Mouse (Mus musculus) intestine, embryonic 14.5 days (tissue): ENCODE measurements at regions not wholly inside any gene's neighbourhood (a gene's known extent, or its start where the extent isn't known, plus 50 kb on each side); places are given as distances from the start of the nearest gene placed in this dataset.

Source experiments
- ATAC-seq: fragments of 200-750 bp; cut with Nextera tagmentation; replicated peaks from 2 replicates; pipeline ENCODE4 v1.8.0; 2017; ENCODE audit warnings: low read depth, moderate number of reproducible peaks, moderate TSS enrichment, moderate library complexity; ENCODE audit not compliant: low FRiP score, low TSS enrichment
- DNase-seq: peaks from one replicate; pipeline ENCODE4 v3.0.0-alpha.2; 2018; ENCODE audit warnings: low spot score
- H3K27ac ChIP-seq: fragments of 300-500 bp; sonication (generic); 2 replicates; pipeline ENCODE4 v1.5.1; 2014; ENCODE audit warnings: low read depth, mild to moderate bottlenecking, control low read depth
- H3K27me3 ChIP-seq: fragments of 300-500 bp; sonication (generic); replicated peaks from 2 replicates; pipeline ENCODE4 v1.6.1; 2014; ENCODE audit warnings: low read length, control low read depth; ENCODE audit not compliant: control insufficient read depth, insufficient read depth
- H3K36me3 ChIP-seq: fragments of 300-500 bp; sonication (generic); 2 replicates; pipeline ENCODE4 v1.6.1; 2014; ENCODE audit warnings: low read length, control low read depth; ENCODE audit not compliant: control insufficient read depth, insufficient read depth
- H3K4me1 ChIP-seq: fragments of 300-500 bp; sonication (generic); replicated peaks from 2 replicates; pipeline ENCODE4 v1.6.1; 2014; ENCODE audit warnings: low read length, control low read depth, mixed read lengths; ENCODE audit not compliant: control insufficient read depth, insufficient read depth
- H3K4me2 ChIP-seq: fragments of 300-500 bp; sonication (generic); 2 replicates; pipeline ENCODE4 v1.6.1; 2014; ENCODE audit warnings: low read length
- H3K4me3 ChIP-seq: fragments of 300-500 bp; sonication (generic); 2 replicates; pipeline ENCODE4 v1.5.1; 2014; ENCODE audit warnings: low read depth, low read length, control low read depth, mixed read lengths
- H3K9ac ChIP-seq: fragments of 300-500 bp; sonication (generic); 2 replicates; pipeline ENCODE4 v1.6.1; 2014; ENCODE audit warnings: mild to moderate bottlenecking, low read length
- H3K9me3 ChIP-seq: fragments of 300-500 bp; sonication (generic); 2 replicates; pipeline ENCODE4 v1.6.1; 2016; ENCODE audit warnings: low read length, control low read depth; ENCODE audit not compliant: control insufficient read depth
- WGBS: fragments of 180-500 bp; shearing (Covaris S2); extraction: QIAGEN DNeasy Blood & Tissue Kit; methylation state at CpG from one replicate; pipeline ENCODE4 v1.1.7; 2014; 5-methylcytosine and 5-hydroxymethylcytosine counted together

DNA sequence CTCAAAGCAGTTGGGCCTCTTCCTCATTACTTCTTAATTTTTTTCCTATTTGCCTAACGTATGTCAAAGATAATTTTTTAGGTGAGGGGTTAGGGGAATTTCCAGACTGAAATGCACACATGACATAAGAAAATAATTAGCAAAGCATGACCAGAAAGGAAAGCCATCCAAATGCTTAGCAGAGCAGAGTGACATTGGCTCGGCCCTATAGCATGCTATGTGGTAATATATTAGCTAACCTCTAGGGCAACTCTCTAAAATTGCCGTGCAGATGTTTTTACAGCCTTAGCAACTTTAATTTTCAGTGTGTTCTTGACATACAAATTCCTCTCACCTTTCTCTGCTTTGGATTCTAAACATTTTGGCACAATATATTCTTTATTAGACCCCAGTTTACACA is 421.2 kb upstream of the Fam92a start:
- Histone ChIP-seq H3K9me3 (no peaks in the 10 kb centered on the region), H3K36me3 (no peaks in the 10 kb centered on the region), H3K4me2 (no peak overlapping the region), H3K27me3 (no peaks in the 10 kb centered on the region), H3K4me1 (no peaks in the 10 kb centered on the region), H3K9ac (no peak overlapping the region), H3K4me3 (no peak overlapping the region), H3K27ac (no peak overlapping the region)
- no peak for ATAC-seq
- WGBS, result 66% methylated on average over 3 of the region's 3 CpGs
- DNase-seq, result no peak

DNA sequence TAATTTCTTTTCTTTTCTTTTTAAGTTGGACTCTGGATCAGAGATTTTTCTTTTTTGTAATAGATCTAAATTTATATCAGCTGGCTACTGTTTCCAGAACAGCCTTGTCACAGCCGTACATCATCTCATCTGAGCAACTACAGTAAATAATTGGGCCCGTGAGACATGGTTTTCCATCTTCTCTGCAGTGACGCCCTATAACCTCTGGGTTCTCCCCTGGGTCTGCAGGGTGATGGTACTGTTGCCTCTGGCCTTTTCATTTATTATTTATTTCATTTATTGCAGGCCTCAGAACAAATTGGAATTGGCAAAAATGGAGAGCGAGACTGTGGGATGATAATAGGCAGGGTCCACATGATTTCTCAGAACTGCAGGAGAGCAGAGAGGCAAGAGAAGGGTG is 406.3 kb upstream of the Fam92a start:
- H3K27ac ChIP-seq, result no peak overlapping the region
- ATAC-seq (no peak), DNase-seq (no peak)
- WGBS, result 87% methylated on average over 4 of the region's 4 CpGs
- no peaks in the 10 kb centered on the region for H3K36me3 ChIP-seq
- no peak overlapping the region for H3K9ac ChIP-seq
- H3K4me1 ChIP-seq, result no peaks in the 10 kb centered on the region
- no peaks in the 10 kb centered on the region for H3K27me3 ChIP-seq
- H3K9me3 ChIP-seq, result no peaks in the 10 kb centered on the region
- no peak overlapping the region for H3K4me2 ChIP-seq
- no peak overlapping the region for H3K4me3 ChIP-seq

DNA sequence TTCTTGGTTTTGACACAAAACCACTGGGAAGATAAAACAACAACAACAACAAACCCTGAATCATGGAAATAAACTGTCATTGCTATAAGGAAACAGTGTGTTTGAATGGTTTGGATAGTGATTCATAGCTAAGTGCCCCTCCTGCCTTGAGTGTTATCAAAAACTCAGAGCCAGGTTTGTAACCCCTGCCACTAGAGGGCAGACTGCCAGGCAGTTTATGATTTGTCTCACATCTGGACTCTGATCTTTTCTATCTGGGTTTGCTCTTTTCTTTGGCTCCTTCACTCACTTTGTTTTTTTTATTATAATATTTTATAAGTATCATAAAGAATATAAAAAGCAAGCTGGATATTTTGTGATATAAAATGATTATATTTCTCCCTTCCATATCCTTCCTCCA is 400.1 kb upstream of the Fam92a start:
- Histone ChIP-seq H3K9me3 (no peaks in the 10 kb centered on the region), H3K4me1 (no peaks in the 10 kb centered on the region), H3K27ac (no peak overlapping the region), H3K4me3 (no peak overlapping the region), H3K9ac (no peak overlapping the region), H3K36me3 (no peaks in the 10 kb centered on the region), H3K27me3 (no peaks in the 10 kb centered on the region), H3K4me2 (no peak overlapping the region)
- ATAC-seq (no peak), DNase-seq (no peak)

DNA sequence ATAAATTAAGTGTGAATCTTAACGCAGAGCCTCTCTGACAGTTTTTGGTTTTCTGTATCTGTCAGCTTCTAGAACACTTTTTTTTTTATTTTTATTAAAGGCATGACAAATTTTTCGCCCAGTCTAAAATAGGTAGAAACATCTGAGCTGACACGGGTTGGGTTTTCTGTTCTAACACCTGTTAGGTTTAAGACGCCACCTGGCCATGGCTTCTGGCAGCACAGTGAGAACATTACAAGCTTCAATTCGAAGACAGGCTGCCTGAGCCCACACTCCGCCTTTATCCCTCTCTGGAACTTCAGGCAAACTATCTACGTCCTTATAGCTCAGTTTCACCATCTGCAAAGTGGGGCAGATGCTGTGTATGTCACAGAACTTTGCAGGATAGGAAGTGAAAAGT is 398.9 kb upstream of the Fam92a start:
- no peak overlapping the region for H3K4me3 ChIP-seq
- ATAC-seq, result no peak
- H3K27me3 ChIP-seq, result no peaks in the 10 kb centered on the region
- no peaks in the 10 kb centered on the region for H3K4me1 ChIP-seq
- H3K9me3 ChIP-seq, result no peaks in the 10 kb centered on the region
- 84% methylated on average over 7 of the region's 7 CpGs for WGBS
- no peak overlapping the region for H3K4me2 ChIP-seq
- no peak overlapping the region for H3K9ac ChIP-seq
- no peak for DNase-seq
- H3K27ac ChIP-seq, result no peak overlapping the region
- no peaks in the 10 kb centered on the region for H3K36me3 ChIP-seq

DNA sequence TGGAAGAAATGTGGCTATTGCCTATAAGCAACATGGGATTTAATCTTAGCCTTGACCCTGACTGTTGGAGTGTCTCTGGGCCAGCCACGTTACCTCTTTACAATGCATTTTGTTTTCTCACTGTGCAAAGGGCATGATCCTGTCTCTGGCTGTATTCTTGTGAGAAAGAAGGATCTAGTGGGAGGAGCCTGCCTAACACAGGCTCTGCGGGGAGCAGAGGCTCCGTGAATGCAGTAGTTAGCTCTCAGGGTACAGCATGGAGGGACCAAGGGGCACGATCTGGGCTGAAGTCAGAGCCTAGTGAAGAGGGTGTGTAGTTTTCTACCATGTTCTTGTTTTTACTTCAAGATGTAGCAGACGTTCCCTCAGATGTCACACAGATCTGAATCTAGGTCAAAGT is 395.8 kb upstream of the Fam92a start:
- no peaks in the 10 kb centered on the region for H3K36me3 ChIP-seq
- no peaks in the 10 kb centered on the region for H3K4me1 ChIP-seq
- ATAC-seq, result no peak
- H3K27ac ChIP-seq, result no peak overlapping the region
- no peak overlapping the region for H3K9ac ChIP-seq
- no peaks in the 10 kb centered on the region for H3K27me3 ChIP-seq
- WGBS, result 38% methylated on average over 5 of the region's 5 CpGs
- H3K4me2 ChIP-seq, result no peak overlapping the region
- no peak for DNase-seq
- no peak overlapping the region for H3K4me3 ChIP-seq
- H3K9me3 ChIP-seq, result no peaks in the 10 kb centered on the region

DNA sequence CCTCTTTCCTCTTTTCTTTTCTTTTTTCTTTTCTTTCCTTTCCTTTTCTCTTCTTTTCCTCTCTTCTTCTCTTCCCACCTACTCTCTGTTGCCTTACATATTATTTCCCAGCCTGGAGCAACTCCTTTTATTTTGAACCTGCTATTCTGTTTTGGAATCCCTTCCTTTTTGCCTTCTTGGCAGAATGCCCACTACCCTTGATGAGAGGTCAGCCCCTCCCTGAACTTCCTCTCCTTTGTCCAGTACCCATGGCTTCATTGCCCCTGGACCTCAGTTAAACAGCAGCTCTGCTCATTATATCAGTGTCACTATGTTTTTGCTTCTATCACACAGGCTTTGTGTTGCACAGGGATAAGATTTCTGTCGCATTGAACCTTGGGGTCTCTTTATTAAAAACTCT is 391.2 kb upstream of the Fam92a start:
- H3K27me3 ChIP-seq, result no peaks in the 10 kb centered on the region
- 74% methylated on average over 1 of the region's 1 CpGs for WGBS
- H3K4me1 ChIP-seq, result no peaks in the 10 kb centered on the region
- no peaks in the 10 kb centered on the region for H3K36me3 ChIP-seq
- no peak overlapping the region for H3K9ac ChIP-seq
- DNase-seq (no peak), ATAC-seq (no peak)
- H3K27ac ChIP-seq, result no peak overlapping the region
- no peak overlapping the region for H3K4me3 ChIP-seq
- no peaks in the 10 kb centered on the region for H3K9me3 ChIP-seq
- no peak overlapping the region for H3K4me2 ChIP-seq

DNA sequence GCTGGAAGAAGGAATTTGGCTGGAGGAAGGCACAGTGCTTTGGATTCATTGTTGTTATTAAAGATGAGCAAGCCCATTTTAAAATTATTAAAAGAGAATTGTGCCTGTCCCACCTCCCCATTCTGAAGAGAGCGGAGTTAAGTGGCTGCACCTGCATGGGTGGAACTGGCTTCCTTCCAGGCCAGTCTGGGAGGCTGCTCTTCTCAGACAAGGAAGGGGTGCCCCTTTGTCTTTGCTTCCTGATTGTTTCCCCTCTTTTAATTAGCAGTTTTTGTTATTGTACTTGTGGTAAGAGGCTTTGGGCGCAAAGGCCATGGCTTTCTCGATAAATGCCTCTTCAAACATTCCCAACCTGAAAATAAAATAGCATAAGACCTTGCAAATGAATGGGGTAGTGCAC is 388.7 kb upstream of the Fam92a start:
- DNase-seq, result no peak

DNA sequence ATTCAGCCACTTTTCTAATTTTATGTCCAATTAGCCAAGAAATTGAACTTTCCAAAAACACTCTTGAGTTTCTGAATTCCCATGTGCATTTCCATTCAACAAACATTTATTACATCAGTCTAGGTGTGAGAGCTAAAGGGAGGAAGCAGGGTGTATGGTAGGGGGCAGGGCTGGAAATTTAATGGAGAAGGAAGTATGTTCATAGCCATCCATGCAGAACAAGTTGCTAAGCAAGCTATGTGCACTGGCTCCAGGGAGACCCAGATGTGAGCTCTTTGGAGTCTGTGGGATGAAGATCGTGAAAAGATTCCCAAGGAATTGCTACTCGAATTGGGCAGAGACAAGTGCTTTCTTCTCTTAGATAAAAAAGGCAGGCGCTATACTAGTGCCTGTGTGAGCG is 388.2 kb upstream of the Fam92a start:
- Histone ChIP-seq H3K36me3 (no peaks in the 10 kb centered on the region), H3K4me2 (no peak overlapping the region), H3K9ac (no peak overlapping the region), H3K4me3 (no peak overlapping the region), H3K4me1 (no peaks in the 10 kb centered on the region), H3K9me3 (no peaks in the 10 kb centered on the region), H3K27me3 (no peaks in the 10 kb centered on the region), H3K27ac (no peak overlapping the region)
- DNase-seq (no peak), ATAC-seq (no peak)
- WGBS, result 85% methylated on average over 4 of the region's 4 CpGs

More for the DNA sequence above, 388.7 kb upstream of the Fam92a start:
- Histone ChIP-seq H3K27me3 (no peaks in the 10 kb centered on the region), H3K9ac (no peak overlapping the region), H3K4me2 (no peak overlapping the region), H3K36me3 (no peaks in the 10 kb centered on the region), H3K9me3 (no peaks in the 10 kb centered on the region), H3K4me1 (no peaks in the 10 kb centered on the region), H3K4me3 (no peak overlapping the region), H3K27ac (no peak overlapping the region)
- ATAC-seq, result no peak
- WGBS, result 66% methylated on average over 3 of the region's 3 CpGs

DNA sequence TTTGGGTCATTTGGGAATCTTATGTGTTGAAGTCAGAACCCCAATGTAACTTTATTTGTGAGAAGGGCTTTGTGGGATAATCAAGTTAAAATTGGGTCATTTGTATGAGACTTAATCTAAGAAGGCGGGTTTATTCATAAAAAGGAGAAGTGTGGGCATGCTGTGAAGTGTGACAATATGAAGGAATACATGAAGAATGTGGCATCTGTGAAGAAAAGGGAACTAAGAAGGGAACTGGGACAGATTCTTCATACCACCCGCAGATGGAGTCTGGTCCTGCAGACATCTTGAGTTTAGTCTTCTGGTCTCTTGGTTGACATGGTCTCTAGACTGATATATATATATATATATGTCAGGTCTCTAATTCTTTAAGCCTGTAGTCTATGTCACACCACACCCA is 385.3 kb upstream of the Fam92a start:
- 89% methylated on average over 2 of the region's 2 CpGs for WGBS

More for the DNA sequence above, 385.3 kb upstream of the Fam92a start:
- DNase-seq (no peak), ATAC-seq (no peak)
- H3K4me2 ChIP-seq, result no peak overlapping the region
- no peaks in the 10 kb centered on the region for H3K36me3 ChIP-seq
- H3K9me3 ChIP-seq, result no peaks in the 10 kb centered on the region
- no peaks in the 10 kb centered on the region for H3K27me3 ChIP-seq
- no peaks in the 10 kb centered on the region for H3K4me1 ChIP-seq
- H3K27ac ChIP-seq, result no peak overlapping the region
- H3K4me3 ChIP-seq, result no peak overlapping the region
- H3K9ac ChIP-seq, result no peak overlapping the region
